Mouse (Mus musculus): ENCODE data around the gene Tbxa2r.

GRCm38 (mm10) chr10:81351678-81352291 is 23.3 kb downstream of the Tbxa2r start:
- TF ChIP-seq E2F4 (IDR thresholded peaks at IDR 0.05; ENCODE audit: insufficient read depth), result no peak
- peak in 1 of 3 experiments; percentile 19 for TF ChIP-seq MYOG (IDR thresholded peaks at IDR 0.05; ENCODE audit: control insufficient read depth in 1 of 3, insufficient read depth in 1 of 3, insufficient read length in 2 of 3, low read depth in 2 of 3)
- no peak for TF ChIP-seq POLR2A (IDR thresholded peaks at IDR 0.05; ENCODE audit: insufficient read length, low read depth)
- TF ChIP-seq POLR2AphosphoS2 (IDR thresholded peaks at IDR 0.05; ENCODE audit: insufficient read length, low read depth), result no peak
- TF ChIP-seq MAX (IDR thresholded peaks at IDR 0.05; ENCODE audit: low read depth), result no peak
- TF ChIP-seq USF1 (IDR thresholded peaks at IDR 0.05; ENCODE audit: low read depth), result no peak
- TF ChIP-seq TCF12 (IDR thresholded peaks at IDR 0.05; ENCODE audit: insufficient read depth, poor library complexity, severe bottlenecking), result no peak
- no peak for TF ChIP-seq TCF3 (IDR thresholded peaks at IDR 0.05; ENCODE audit: insufficient read length, low read depth)
- no peak for TF ChIP-seq REST (IDR thresholded peaks at IDR 0.05; ENCODE audit: insufficient read depth, insufficient read length)
- peak in 2 of 3 experiments; percentile 30 to 54 for TF ChIP-seq MYOD1 (IDR thresholded peaks at IDR 0.05; ENCODE audit: control insufficient read depth in 1 of 3, insufficient read length in 2 of 3, low read depth in 2 of 3)
